Mouse (Mus musculus) bone marrow, adult 2 months (tissue): Measurements from ENCODE around the gene Atl3.

Experiments
- CTCF ChIP-seq: fragments of 200-500 bp; IDR thresholded peaks from 2 replicates; pipeline ENCODE4 v1.5.1; 2011; ENCODE audit warnings: low read length, control low read depth; ENCODE audit not compliant: control insufficient read depth, insufficient read depth
- POLR2A ChIP-seq: fragments of 200-500 bp; IDR thresholded peaks from 2 replicates; pipeline ENCODE4 v1.6.1; 2011; ENCODE audit warnings: low read depth, mild to moderate bottlenecking, control low read depth, low read length, borderline replicate concordance; ENCODE audit not compliant: control insufficient read depth

- no peak for TF ChIP-seq CTCF
- TF ChIP-seq POLR2A = no peak
Measured at GRCm38 (mm10) chr19:7456803-7457202, 37.0 kb upstream of the Atl3 start.
